Mouse (Mus musculus) neural tube, embryonic 13.5 days (tissue): ENCODE results near the gene Commd1. TPM values are rescaled to one million over a fixed set of nuclear protein-coding genes. Genes with fewer than 3 reads are reported as not detected.

Experiments
- ATAC-seq: fragments of 200-750 bp; cut with Nextera tagmentation; 2 replicates; pipeline ENCODE4 v1.8.0; 2017; ENCODE audit warnings: low read depth, mild to moderate bottlenecking, moderate TSS enrichment, moderate library complexity
- H3K27ac ChIP-seq: fragments of 300-500 bp; sonication (generic); replicated peaks from 2 replicates; pipeline ENCODE4 v1.5.1; 2015; ENCODE audit warnings: moderate library complexity, mild to moderate bottlenecking, inconsistent platforms
- H3K27me3 ChIP-seq: fragments of 300-500 bp; sonication (generic); 2 replicates; pipeline ENCODE4 v1.6.1; 2015; ENCODE audit warnings: mild to moderate bottlenecking, inconsistent platforms
- H3K36me3 ChIP-seq: fragments of 300-500 bp; sonication (generic); 2 replicates; pipeline ENCODE4 v1.6.1; 2015; ENCODE audit warnings: mild to moderate bottlenecking, inconsistent platforms
- H3K4me1 ChIP-seq: fragments of 300-500 bp; sonication (generic); replicated peaks from 2 replicates; pipeline ENCODE4 v1.6.1; 2015; ENCODE audit warnings: inconsistent platforms
- H3K4me2 ChIP-seq: fragments of 300-500 bp; sonication (generic); 2 replicates; pipeline ENCODE4 v1.6.1; 2015; ENCODE audit warnings: inconsistent platforms, mild to moderate bottlenecking, moderate library complexity
- H3K4me3 ChIP-seq: fragments of 300-500 bp; sonication (generic); 2 replicates; pipeline ENCODE4 v1.5.1; 2015; ENCODE audit warnings: mild to moderate bottlenecking, inconsistent platforms
- H3K9ac ChIP-seq: fragments of 300-500 bp; sonication (generic); 2 replicates; pipeline ENCODE4 v1.6.1; 2015; ENCODE audit warnings: moderate library complexity, mild to moderate bottlenecking, inconsistent platforms
- H3K9me3 ChIP-seq: fragments of 300-500 bp; sonication (generic); 2 replicates; pipeline ENCODE4 v1.6.1; 2016; ENCODE audit warnings: inconsistent platforms
- WGBS: fragments of 180-500 bp; shearing (Covaris S2); methylation state at CpG from one replicate; pipeline ENCODE4 v1.1.7; 2015; 5-methylcytosine and 5-hydroxymethylcytosine counted together
- polyA plus RNA-seq: library from polyadenylated mRNA; unstranded; fragments of >200 nt; fragmentation: Nextera tagmentation; extraction: Ambion mirVana; gene quantifications from 2 replicates; pipeline ENCODE4 v1.2.1, GENCODE M21; 2015

Commd1 gene
- polyA plus RNA-seq, 1 experiment from 2014 or later: 302 TPM

- Histone ChIP-seq H3K27me3 (peaks cover 7% of the 10 kb centered on the region), H3K27ac (no peak overlapping the region), H3K4me1 (peaks cover 2% of the 10 kb centered on the region; the same call in 1 of the 2 replicates), H3K4me3 (no peak overlapping the region), H3K9me3 (no peaks in the 10 kb centered on the region), H3K9ac (no peak overlapping the region), H3K36me3 (no peaks in the 10 kb centered on the region), H3K4me2 (no peak overlapping the region)
- no peak for ATAC-seq
- 59% methylated on average over 4 of the region's 4 CpGs for WGBS
These were observed 130.8 kb downstream of the Commd1 start for GRCm38 (mm10) chr11:22851416-22851815.

GRCm38 (mm10) chr11:22850077-22850476, 132.1 kb downstream of the Commd1 start:
- Histone ChIP-seq H3K27ac (no peak overlapping the region), H3K4me2 (no peak overlapping the region), H3K27me3 (peaks cover 3% of the 10 kb centered on the region; the same call in 1 of the 2 replicates), H3K4me3 (no peak overlapping the region), H3K4me1 (peaks cover 7% of the 10 kb centered on the region), H3K36me3 (no peaks in the 10 kb centered on the region), H3K9me3 (no peaks in the 10 kb centered on the region), H3K9ac (no peak overlapping the region)
- 89% methylated on average over 4 of the region's 4 CpGs for WGBS
- ATAC-seq: no peak

- no peak for ATAC-seq
- no peaks in the 10 kb centered on the region for H3K9me3 ChIP-seq
- no peak overlapping the region for H3K27ac ChIP-seq
- H3K27me3 ChIP-seq: no peaks in the 10 kb centered on the region
- no peaks in the 10 kb centered on the region for H3K36me3 ChIP-seq
- H3K4me1 ChIP-seq: peaks cover 7% of the 10 kb centered on the region
- no peak overlapping the region for H3K4me2 ChIP-seq
- 86% methylated on average over 5 of the region's 5 CpGs for WGBS
- H3K4me3 ChIP-seq: no peak overlapping the region
- no peak overlapping the region for H3K9ac ChIP-seq
These were observed 133.5 kb downstream of the Commd1 start for GRCm38 (mm10) chr11:22848649-22849195.

GRCm38 (mm10) chr11:22847732-22848648, 134.2 kb downstream of the Commd1 start:
- no peaks in the 10 kb centered on the region for H3K9me3 ChIP-seq
- no peak overlapping the region for H3K27ac ChIP-seq
- H3K27me3 ChIP-seq: no peaks in the 10 kb centered on the region
- H3K4me2 ChIP-seq: no peak overlapping the region
- no peak overlapping the region for H3K4me3 ChIP-seq
- ATAC-seq: no peak
- peaks cover 7% of the 10 kb centered on the region for H3K4me1 ChIP-seq
- 48% methylated on average over 8 of the region's 8 CpGs for WGBS
- H3K9ac ChIP-seq: no peak overlapping the region
- no peaks in the 10 kb centered on the region for H3K36me3 ChIP-seq

GRCm38 (mm10) chr11:22846960-22847731, 135.0 kb downstream of the Commd1 start:
- Histone ChIP-seq H3K4me1 (peaks cover 7% of the 10 kb centered on the region), H3K36me3 (no peaks in the 10 kb centered on the region), H3K9me3 (no peaks in the 10 kb centered on the region), H3K27me3 (no peaks in the 10 kb centered on the region), H3K4me3 (no peak overlapping the region), H3K27ac (no peak overlapping the region), H3K4me2 (no peak overlapping the region), H3K9ac (no peak overlapping the region)
- 74% methylated on average over 8 of the region's 8 CpGs for WGBS
- ATAC-seq: no peak

Other genes with a start within 250 kb of the Commd1 start
- 1.8 and 2.0 TPM in 2 replicates for gene B3gnt2, start 121.4 kb downstream of the Commd1 start, polyA plus RNA-seq
- 8.9 and 9.4 TPM in 2 replicates for gene Zrsr1, start 10.4 kb downstream of the Commd1 start, polyA plus RNA-seq
- gene Gm28048, start 292 bp downstream of the Commd1 start, polyA plus RNA-seq: 6.7 and 7.4 TPM in 2 replicates
- gene Cct4, start 8.1 kb upstream of the Commd1 start, polyA plus RNA-seq: 306 and 322 TPM in 2 replicates
- gene Fam161a, start 25.1 kb upstream of the Commd1 start, polyA plus RNA-seq: 4.1 and 4.9 TPM in 2 replicates